Mouse (Mus musculus): Measurements from ENCODE around the gene Mad2l1. TPM values are rescaled to one million over a fixed set of nuclear protein-coding genes. Genes with fewer than 3 reads are reported as not detected.

Gene Mad2l1
- 131 and 137 TPM in 2 replicates for polyA plus RNA-seq (2014; fragmentation: Nextera tagmentation; extraction: Ambion mirVana)

DNA sequence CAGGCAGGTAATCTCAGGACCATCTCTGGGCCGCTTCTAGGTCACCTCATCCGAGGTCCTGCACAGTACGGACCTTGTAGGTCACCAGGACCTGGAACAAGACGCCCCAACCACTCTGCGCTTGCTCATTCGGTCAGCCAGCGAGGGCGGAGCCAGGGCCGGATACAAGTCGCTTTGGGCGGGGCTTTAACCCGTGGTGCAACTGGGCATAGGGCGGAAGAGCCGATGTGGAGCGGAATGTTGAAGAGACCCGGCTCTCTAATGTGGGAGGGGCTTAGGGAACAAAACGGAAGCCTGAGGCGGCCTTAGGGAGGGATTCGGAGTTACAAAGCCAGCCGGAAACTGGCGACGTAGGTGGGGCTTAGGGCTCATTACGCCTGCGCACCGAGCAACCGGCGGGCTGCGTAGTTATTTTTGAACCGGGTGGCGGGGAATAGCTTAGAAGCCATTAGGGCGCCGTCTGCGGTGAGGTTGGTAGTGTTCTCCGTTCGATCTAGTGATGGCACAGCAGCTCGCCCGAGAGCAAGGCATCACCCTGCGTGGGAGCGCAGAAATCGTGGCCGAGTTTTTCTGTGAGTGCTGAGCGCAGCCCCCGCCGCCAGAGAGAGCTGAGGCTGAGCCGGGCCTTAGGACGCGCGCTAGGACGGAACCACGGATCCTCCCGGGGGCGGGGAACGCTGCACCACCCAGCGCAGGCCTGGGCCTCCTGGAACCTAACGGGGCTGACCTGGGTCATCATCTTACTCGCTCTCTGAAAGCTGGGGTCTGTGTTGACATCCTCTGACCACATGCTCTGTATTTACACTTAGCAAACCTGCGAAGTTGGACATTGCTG lies at the start of gene Mad2l1:
Gene Mad2l1 (plus strand): TSS at position 363 of the 835 bp plus-strand sequence.
- Histone ChIP-seq H3K27ac (ENCODE audit: low read depth, low read length) (peak within 1 kb of the TSS; percentile 90), H3K9ac (ENCODE audit: low read depth, low read length) (peak within 1 kb of the TSS; percentile 79), H3K4me1 (replicated peaks; ENCODE audit: control insufficient read depth, insufficient read depth, low read length) (peaks cover 5% of the 10 kb centered on the region; the same call in 1 of the 2 replicates), H3K27me3 (replicated peaks; ENCODE audit: control insufficient read depth, insufficient read depth, low read length) (no peaks in the 10 kb centered on the region), H3K4me2 (peak within 1 kb of the TSS; percentile 81), H3K36me3 (ENCODE audit: control insufficient read depth, insufficient read depth, low read length) (peaks cover 12% of the 10 kb centered on the region), H3K4me3 (ENCODE audit: low read depth, low read length) (peak within 1 kb of the TSS; percentile 81), H3K9me3 (ENCODE audit: control insufficient read depth, low read length) (no peaks in the 10 kb centered on the region)
- peak; percentile 98 for ATAC-seq (replicated peaks; ENCODE audit: low FRiP score)
- DNase-seq (ENCODE audit: low spot score), result peak; percentile 93
- under 1% methylated on average over 57 of the region's 57 CpGs for WGBS

DNA sequence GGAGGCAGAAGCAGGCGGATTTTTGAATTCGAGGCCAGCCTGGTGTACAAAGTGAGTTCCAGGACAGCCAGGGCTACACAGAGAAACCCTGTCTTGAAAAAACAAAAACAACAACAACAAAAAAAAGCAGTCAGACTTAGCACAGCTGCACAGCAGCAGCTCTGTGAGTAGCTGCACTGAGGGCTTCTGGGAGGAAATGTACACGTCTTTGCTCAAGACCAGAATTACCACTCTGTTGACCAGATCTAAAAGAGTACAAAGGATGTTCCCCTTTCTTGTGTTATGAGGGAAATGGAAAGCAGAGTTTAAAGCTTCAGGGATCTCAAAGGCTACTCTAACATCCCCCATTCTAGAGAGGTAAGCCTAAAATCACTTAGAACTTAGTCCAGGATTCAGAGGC lies 41.5 kb upstream of the Mad2l1 start:
- DNase-seq (ENCODE audit: low spot score) (no peak), ATAC-seq (replicated peaks; ENCODE audit: low FRiP score) (no peak)
- Histone ChIP-seq H3K4me1 (replicated peaks; ENCODE audit: control insufficient read depth, insufficient read depth, low read length) (no peaks in the 10 kb centered on the region), H3K27me3 (replicated peaks; ENCODE audit: control insufficient read depth, insufficient read depth, low read length) (no peaks in the 10 kb centered on the region), H3K4me3 (ENCODE audit: low read depth, low read length) (no peak overlapping the region), H3K36me3 (ENCODE audit: control insufficient read depth, insufficient read depth, low read length) (no peaks in the 10 kb centered on the region), H3K9me3 (ENCODE audit: control insufficient read depth, low read length) (no peaks in the 10 kb centered on the region), H3K27ac (ENCODE audit: low read depth, low read length) (no peak overlapping the region), H3K9ac (ENCODE audit: low read depth, low read length) (no peak overlapping the region), H3K4me2 (no peak overlapping the region)
- 83% methylated on average over 3 of the region's 3 CpGs for WGBS

DNA sequence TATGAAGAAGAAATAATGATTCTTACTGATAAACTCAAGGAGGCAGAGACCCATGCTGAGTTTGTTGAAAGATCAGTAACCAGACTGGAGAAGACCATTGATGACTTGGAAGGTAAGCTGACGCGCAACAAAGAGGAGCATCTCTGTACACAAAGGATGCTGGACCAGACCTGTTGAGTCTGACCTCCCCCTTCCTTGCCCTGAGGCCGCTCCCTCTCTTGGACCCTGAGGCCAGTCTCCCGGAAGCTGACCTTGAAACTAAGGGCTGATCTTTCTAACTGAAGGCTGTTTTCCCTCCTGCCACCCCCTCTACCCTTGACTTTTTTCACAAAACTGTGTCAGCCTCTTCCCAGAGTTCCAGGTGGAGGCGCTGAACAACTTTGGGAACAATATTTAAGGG lies 18.8 kb upstream of the Mad2l1 start:
- no peak overlapping the region for H3K4me2 ChIP-seq
- no peaks in the 10 kb centered on the region for H3K9me3 ChIP-seq (ENCODE audit: control insufficient read depth, low read length)
- H3K9ac ChIP-seq (ENCODE audit: low read depth, low read length), result no peak overlapping the region
- no peaks in the 10 kb centered on the region for H3K27me3 ChIP-seq (replicated peaks; ENCODE audit: control insufficient read depth, insufficient read depth, low read length)
- H3K4me3 ChIP-seq (ENCODE audit: low read depth, low read length), result no peak overlapping the region
- ATAC-seq (replicated peaks; ENCODE audit: low FRiP score), result no peak
- H3K4me1 ChIP-seq (replicated peaks; ENCODE audit: control insufficient read depth, insufficient read depth, low read length), result no peaks in the 10 kb centered on the region
- no peak for DNase-seq (ENCODE audit: low spot score)
- WGBS, result 88% methylated on average over 5 of the region's 5 CpGs
- H3K27ac ChIP-seq (ENCODE audit: low read depth, low read length), result no peak overlapping the region
- H3K36me3 ChIP-seq (ENCODE audit: control insufficient read depth, insufficient read depth, low read length), result no peaks in the 10 kb centered on the region

DNA sequence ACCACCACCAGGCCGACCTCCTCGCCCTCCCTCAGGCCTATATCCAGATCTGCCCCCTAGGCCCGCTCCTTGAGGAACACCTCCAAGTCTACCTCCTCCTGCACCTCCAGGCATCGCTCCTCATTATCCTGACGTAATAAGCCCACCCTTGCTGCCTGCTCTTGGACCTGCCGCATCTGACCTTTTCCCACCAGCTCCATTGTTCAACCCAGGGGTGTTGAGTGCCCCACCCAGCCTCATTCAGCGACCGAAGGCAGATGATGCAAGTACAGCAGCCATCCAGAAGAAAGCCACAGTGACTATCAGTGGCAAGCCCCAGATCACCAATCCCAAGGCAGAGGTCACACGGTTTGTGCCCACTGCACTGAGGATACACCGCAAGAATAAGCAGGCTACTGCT lies 6.8 kb upstream of the Mad2l1 start:
- Histone ChIP-seq H3K27ac (ENCODE audit: low read depth, low read length) (no peak overlapping the region), H3K4me1 (replicated peaks; ENCODE audit: control insufficient read depth, insufficient read depth, low read length) (no peaks in the 10 kb centered on the region), H3K4me3 (ENCODE audit: low read depth, low read length) (no peak overlapping the region), H3K9ac (ENCODE audit: low read depth, low read length) (no peak overlapping the region), H3K36me3 (ENCODE audit: control insufficient read depth, insufficient read depth, low read length) (no peaks in the 10 kb centered on the region), H3K27me3 (replicated peaks; ENCODE audit: control insufficient read depth, insufficient read depth, low read length) (no peaks in the 10 kb centered on the region), H3K4me2 (no peak overlapping the region), H3K9me3 (ENCODE audit: control insufficient read depth, low read length) (no peaks in the 10 kb centered on the region)
- WGBS, result 88% methylated on average over 10 of the region's 10 CpGs
- no peak for ATAC-seq (replicated peaks; ENCODE audit: low FRiP score)
- DNase-seq (ENCODE audit: low spot score), result no peak

DNA sequence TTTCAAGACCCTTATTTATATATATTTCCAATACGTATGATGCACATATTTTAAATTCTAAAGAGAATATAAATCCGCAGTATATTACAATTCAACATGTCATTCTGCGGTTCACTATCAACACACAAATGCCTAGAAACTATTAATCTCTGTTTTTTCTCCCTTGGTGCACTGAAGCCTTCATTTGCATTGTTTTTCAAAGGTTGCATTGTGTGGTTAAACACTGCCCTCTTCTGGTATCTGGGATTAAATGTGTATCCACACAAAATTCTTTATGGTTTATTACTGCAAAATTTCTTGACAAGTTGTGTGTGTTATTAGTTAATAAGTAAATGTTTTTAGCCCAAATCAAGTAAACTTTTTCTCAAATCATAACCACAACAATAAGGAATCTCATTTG lies 1.9 kb upstream of the Mad2l1 start:
- no peak for ATAC-seq (replicated peaks; ENCODE audit: low FRiP score)
- no peak overlapping the region for H3K4me3 ChIP-seq (ENCODE audit: low read depth, low read length)
- 37% methylated on average over 3 of the region's 3 CpGs for WGBS

DNA sequence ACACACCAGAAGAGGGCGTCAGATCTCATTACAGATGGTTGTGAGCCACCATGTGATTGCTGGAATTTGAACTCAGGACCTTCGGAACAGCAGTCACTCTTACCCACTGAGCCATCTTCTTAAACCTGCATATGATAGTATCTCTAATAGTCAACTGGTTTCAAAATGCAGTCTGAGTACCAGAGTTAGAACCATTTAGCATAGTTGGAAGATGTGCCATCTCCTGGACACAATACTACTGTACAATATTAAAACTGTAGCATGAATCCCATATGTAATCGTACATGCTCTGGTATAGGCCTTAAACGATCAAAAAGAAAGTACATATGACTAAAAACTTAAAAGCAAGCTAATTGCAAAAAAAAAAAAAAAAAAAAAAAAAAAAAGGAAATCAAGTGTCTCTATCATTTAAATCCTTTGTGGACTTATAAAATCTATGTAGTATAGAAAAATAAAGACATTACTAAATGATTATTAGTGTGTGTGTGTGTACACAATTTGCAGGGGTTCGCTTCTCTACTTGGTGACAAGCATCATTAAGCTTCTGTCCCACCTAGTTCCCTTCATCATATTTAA lies 736 bp upstream of the Mad2l1 start:
- Histone ChIP-seq H3K4me3 (ENCODE audit: low read depth, low read length) (peak overlapping the region; percentile 81), H3K9ac (ENCODE audit: low read depth, low read length) (peak overlapping the region; percentile 59; the same call in 1 of the 2 replicates), H3K9me3 (ENCODE audit: control insufficient read depth, low read length) (no peaks in the 10 kb centered on the region), H3K27me3 (replicated peaks; ENCODE audit: control insufficient read depth, insufficient read depth, low read length) (no peaks in the 10 kb centered on the region), H3K27ac (ENCODE audit: low read depth, low read length) (peak overlapping the region; percentile 90; the same call in 1 of the 2 replicates), H3K36me3 (ENCODE audit: control insufficient read depth, insufficient read depth, low read length) (peaks cover 5% of the 10 kb centered on the region), H3K4me2 (peak overlapping the region; percentile 81), H3K4me1 (replicated peaks; ENCODE audit: control insufficient read depth, insufficient read depth, low read length) (peaks cover 5% of the 10 kb centered on the region; the same call in 1 of the 2 replicates)
- 66% methylated on average over 5 of the region's 5 CpGs for WGBS
- DNase-seq (ENCODE audit: low spot score), result no peak
- ATAC-seq (replicated peaks; ENCODE audit: low FRiP score), result no peak

More for the DNA sequence above, 1.9 kb upstream of the Mad2l1 start:
- H3K27ac ChIP-seq (ENCODE audit: low read depth, low read length), result no peak overlapping the region
- H3K9ac ChIP-seq (ENCODE audit: low read depth, low read length), result no peak overlapping the region
- no peaks in the 10 kb centered on the region for H3K27me3 ChIP-seq (replicated peaks; ENCODE audit: control insufficient read depth, insufficient read depth, low read length)
- no peak overlapping the region for H3K4me2 ChIP-seq
- H3K36me3 ChIP-seq (ENCODE audit: control insufficient read depth, insufficient read depth, low read length), result peaks cover 2% of the 10 kb centered on the region; the same call in 1 of the 2 replicates
- no peak for DNase-seq (ENCODE audit: low spot score)
- H3K4me1 ChIP-seq (replicated peaks; ENCODE audit: control insufficient read depth, insufficient read depth, low read length), result peaks cover 5% of the 10 kb centered on the region; the same call in 1 of the 2 replicates
- no peaks in the 10 kb centered on the region for H3K9me3 ChIP-seq (ENCODE audit: control insufficient read depth, low read length)

DNA sequence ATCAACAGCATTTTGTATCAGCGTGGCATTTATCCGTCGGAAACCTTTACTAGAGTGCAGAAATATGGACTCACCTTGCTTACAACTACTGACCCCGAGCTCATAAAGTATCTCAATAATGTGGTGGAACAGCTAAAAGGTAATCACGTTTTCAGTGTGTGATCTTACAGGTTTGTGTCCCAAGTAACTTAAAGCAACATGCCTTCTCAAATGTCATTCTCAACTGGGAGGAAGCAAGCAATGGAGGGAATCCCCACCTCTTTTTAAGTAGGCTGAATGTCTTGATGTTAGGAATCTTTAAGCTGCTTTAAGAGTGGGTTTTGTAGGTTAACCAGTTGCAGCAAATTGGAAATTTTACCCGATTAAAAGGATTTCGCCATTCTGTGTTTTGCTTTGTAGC lies 776 bp downstream of the Mad2l1 start:
- ATAC-seq (replicated peaks; ENCODE audit: low FRiP score) (no peak), DNase-seq (ENCODE audit: low spot score) (no peak)
- H3K36me3 ChIP-seq (ENCODE audit: control insufficient read depth, insufficient read depth, low read length), result peaks cover 14% of the 10 kb centered on the region
- no peaks in the 10 kb centered on the region for H3K9me3 ChIP-seq (ENCODE audit: control insufficient read depth, low read length)
- WGBS, result 11% methylated on average over 7 of the region's 7 CpGs
- H3K4me2 ChIP-seq, result peak overlapping the region; percentile 81
- no peaks in the 10 kb centered on the region for H3K27me3 ChIP-seq (replicated peaks; ENCODE audit: control insufficient read depth, insufficient read depth, low read length)
- peak overlapping the region; percentile 79 for H3K9ac ChIP-seq (ENCODE audit: low read depth, low read length)
- H3K4me3 ChIP-seq (ENCODE audit: low read depth, low read length), result peak overlapping the region; percentile 81
- H3K27ac ChIP-seq (ENCODE audit: low read depth, low read length), result peak overlapping the region; percentile 90
- H3K4me1 ChIP-seq (replicated peaks; ENCODE audit: control insufficient read depth, insufficient read depth, low read length), result peaks cover 5% of the 10 kb centered on the region; the same call in 1 of the 2 replicates

DNA sequence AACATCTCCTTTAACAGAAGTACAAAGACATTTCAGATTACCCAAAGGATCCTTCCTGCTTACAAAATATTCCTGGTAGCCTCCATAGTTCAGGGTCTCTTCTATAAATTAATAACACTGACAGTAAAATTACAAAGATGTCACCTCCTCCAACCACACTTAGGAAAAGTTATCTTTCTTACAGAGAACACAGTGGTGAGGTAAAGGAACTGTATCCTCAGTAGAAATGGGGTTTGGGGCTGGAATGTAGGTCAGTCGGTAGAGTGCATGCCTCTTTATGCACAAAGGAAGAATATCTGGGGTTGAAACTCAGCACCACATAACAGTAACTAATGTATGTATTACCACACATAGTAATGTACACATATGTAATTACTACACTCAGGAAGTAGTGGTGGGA lies 24.8 kb downstream of the Mad2l1 start, which contains the start of gene Vmn1r32:
Gene Vmn1r32 (minus strand): TSS at position 101 of the 400 bp plus-strand sequence.
- H3K9me3 ChIP-seq (ENCODE audit: control insufficient read depth, low read length), result no peaks in the 10 kb centered on the region
- ATAC-seq (replicated peaks; ENCODE audit: low FRiP score), result no peak
- no peaks in the 10 kb centered on the region for H3K4me1 ChIP-seq (replicated peaks; ENCODE audit: control insufficient read depth, insufficient read depth, low read length)
- no peak within 1 kb of the TSS for H3K4me3 ChIP-seq (ENCODE audit: low read depth, low read length)
- H3K9ac ChIP-seq (ENCODE audit: low read depth, low read length), result no peak within 1 kb of the TSS
- no peaks in the 10 kb centered on the region for H3K27me3 ChIP-seq (replicated peaks; ENCODE audit: control insufficient read depth, insufficient read depth, low read length)
- no peak within 1 kb of the TSS for H3K27ac ChIP-seq (ENCODE audit: low read depth, low read length)
- H3K4me2 ChIP-seq, result no peak within 1 kb of the TSS
- 86% methylated on average over 1 of the region's 1 CpGs for WGBS
- no peaks in the 10 kb centered on the region for H3K36me3 ChIP-seq (ENCODE audit: control insufficient read depth, insufficient read depth, low read length)
- DNase-seq (ENCODE audit: low spot score), result no peak
